Mouse (Mus musculus) intestine, embryonic 15.5 days (tissue): ENCODE measurements at regions not wholly inside any gene's neighbourhood (a gene's known extent, or its start where the extent isn't known, plus 50 kb on each side); places are given as distances from the start of the nearest gene placed in this dataset.

Experiments used
- ATAC-seq: fragments of 200-750 bp; cut with Nextera tagmentation; 2 replicates; pipeline ENCODE4 v1.8.0; 2017; ENCODE audit warnings: moderate TSS enrichment, moderate library complexity
- H3K27ac ChIP-seq: fragments of 300-500 bp; sonication (generic); 2 replicates; pipeline ENCODE4 v1.5.1; 2015; ENCODE audit warnings: mild to moderate bottlenecking, inconsistent platforms
- H3K27me3 ChIP-seq: fragments of 300-500 bp; sonication (generic); replicated peaks from 2 replicates; pipeline ENCODE4 v1.6.1; 2015; ENCODE audit warnings: inconsistent platforms
- H3K36me3 ChIP-seq: fragments of 300-500 bp; sonication (generic); 2 replicates; pipeline ENCODE4 v1.6.1; 2015; ENCODE audit warnings: inconsistent platforms
- H3K4me1 ChIP-seq: fragments of 300-500 bp; sonication (generic); replicated peaks from 2 replicates; pipeline ENCODE4 v1.6.1; 2015; ENCODE audit warnings: inconsistent platforms
- H3K4me2 ChIP-seq: fragments of 300-500 bp; sonication (generic); replicated peaks from 2 replicates; pipeline ENCODE4 v1.6.1; 2015; ENCODE audit warnings: mild to moderate bottlenecking, inconsistent platforms
- H3K4me3 ChIP-seq: fragments of 300-500 bp; sonication (generic); replicated peaks from 2 replicates; pipeline ENCODE4 v1.5.1; 2015; ENCODE audit warnings: inconsistent platforms
- H3K9ac ChIP-seq: fragments of 300-500 bp; sonication (generic); 2 replicates; pipeline ENCODE4 v1.6.1; 2015; ENCODE audit warnings: inconsistent platforms
- H3K9me3 ChIP-seq: fragments of 300-500 bp; sonication (generic); 2 replicates; pipeline ENCODE4 v1.6.1; 2016; ENCODE audit warnings: inconsistent platforms
- WGBS: fragments of 180-500 bp; shearing (Covaris S2); methylation state at CpG from one replicate; pipeline ENCODE4 v1.1.7; 2015; 5-methylcytosine and 5-hydroxymethylcytosine counted together

DNA sequence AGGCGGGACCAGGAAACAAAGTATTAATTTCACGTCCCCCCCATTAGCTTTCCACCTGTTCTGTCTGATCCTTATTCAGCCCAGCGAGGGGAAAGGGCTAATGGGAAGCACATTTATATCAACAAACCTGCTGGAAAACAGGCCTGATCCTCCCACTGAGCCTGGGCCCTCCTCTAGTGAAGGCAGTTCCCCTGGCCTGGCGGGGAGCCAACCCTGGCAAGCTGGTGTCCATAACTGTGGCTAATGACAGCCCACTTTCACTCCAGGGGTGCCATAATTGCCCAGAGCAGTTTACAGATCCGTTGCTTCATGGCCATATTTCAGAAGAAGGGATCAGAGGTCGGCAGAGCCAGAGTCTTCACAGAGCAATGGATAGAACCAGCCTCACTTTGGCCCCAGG lies 301.2 kb upstream of the 1700056E22Rik start:
- ATAC-seq, result no peak
- Histone ChIP-seq H3K27ac (no peak overlapping the region), H3K4me2 (no peak overlapping the region), H3K27me3 (no peaks in the 10 kb centered on the region), H3K4me1 (0 out of 2 replicates have a peak, but pooled peaks cover 3% of the 10 kb centered on the region), H3K36me3 (no peaks in the 10 kb centered on the region), H3K4me3 (no peak overlapping the region), H3K9ac (no peak overlapping the region), H3K9me3 (no peaks in the 10 kb centered on the region)
- 29% methylated on average over 6 of the region's 6 CpGs for WGBS

DNA sequence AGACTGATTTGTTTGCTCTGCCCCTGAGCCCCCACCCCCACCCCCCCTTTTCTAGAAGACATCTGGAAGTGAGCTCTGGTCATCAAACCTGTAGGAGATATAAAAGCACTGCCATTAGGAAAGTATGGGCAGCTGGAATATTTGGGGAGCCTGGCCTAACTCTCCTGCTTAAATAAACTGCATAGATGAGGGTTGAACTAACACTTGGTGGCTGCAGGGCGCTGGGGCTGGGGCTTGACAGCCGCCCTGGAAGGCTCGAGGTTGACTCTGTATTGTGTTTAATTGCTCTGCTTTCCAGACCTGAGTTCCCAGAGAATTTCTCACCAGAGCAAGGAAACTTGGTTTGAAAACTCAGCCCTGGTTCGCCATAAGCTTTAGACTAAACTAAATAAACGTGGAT lies 300.7 kb upstream of the 1700056E22Rik start:
- H3K27ac ChIP-seq, result no peak overlapping the region
- H3K4me1 ChIP-seq, result 0 out of 2 replicates have a peak, but pooled peaks cover 3% of the 10 kb centered on the region
- ATAC-seq, result no peak

DNA sequence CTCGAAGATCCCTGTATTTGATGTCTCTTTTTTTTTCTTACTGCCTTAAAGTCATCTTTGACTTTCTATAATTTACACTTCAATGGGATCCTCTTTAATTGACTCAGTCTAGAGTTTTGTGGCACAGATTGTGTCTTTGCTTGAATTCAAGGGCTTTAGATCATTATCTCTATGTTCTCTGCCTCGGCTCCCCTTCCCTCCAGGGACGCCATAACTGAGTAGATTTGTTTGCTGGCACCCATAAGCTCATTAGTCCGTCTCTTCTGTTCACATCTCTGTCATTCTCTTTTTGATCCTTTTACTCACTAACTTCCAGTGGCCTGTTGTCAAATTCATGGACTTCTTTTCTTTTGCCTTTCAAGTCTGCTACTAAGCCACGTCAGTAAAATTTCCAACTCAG lies 299.0 kb upstream of the 1700056E22Rik start:
- H3K4me3 ChIP-seq, result no peak overlapping the region
- no peaks in the 10 kb centered on the region for H3K9me3 ChIP-seq
- H3K4me2 ChIP-seq, result no peak overlapping the region
- H3K9ac ChIP-seq, result no peak overlapping the region
- H3K4me1 ChIP-seq, result 0 out of 2 replicates have a peak, but pooled peaks cover 3% of the 10 kb centered on the region
- no peak for ATAC-seq
- no peak overlapping the region for H3K27ac ChIP-seq
- no peaks in the 10 kb centered on the region for H3K36me3 ChIP-seq
- 89% methylated on average over 5 of the region's 5 CpGs for WGBS
- no peaks in the 10 kb centered on the region for H3K27me3 ChIP-seq

More for the DNA sequence above, 300.7 kb upstream of the 1700056E22Rik start:
- H3K9ac ChIP-seq, result no peak overlapping the region
- WGBS, result 51% methylated on average over 5 of the region's 5 CpGs
- no peaks in the 10 kb centered on the region for H3K27me3 ChIP-seq
- no peaks in the 10 kb centered on the region for H3K36me3 ChIP-seq
- H3K4me3 ChIP-seq, result no peak overlapping the region
- H3K4me2 ChIP-seq, result no peak overlapping the region
- no peaks in the 10 kb centered on the region for H3K9me3 ChIP-seq

DNA sequence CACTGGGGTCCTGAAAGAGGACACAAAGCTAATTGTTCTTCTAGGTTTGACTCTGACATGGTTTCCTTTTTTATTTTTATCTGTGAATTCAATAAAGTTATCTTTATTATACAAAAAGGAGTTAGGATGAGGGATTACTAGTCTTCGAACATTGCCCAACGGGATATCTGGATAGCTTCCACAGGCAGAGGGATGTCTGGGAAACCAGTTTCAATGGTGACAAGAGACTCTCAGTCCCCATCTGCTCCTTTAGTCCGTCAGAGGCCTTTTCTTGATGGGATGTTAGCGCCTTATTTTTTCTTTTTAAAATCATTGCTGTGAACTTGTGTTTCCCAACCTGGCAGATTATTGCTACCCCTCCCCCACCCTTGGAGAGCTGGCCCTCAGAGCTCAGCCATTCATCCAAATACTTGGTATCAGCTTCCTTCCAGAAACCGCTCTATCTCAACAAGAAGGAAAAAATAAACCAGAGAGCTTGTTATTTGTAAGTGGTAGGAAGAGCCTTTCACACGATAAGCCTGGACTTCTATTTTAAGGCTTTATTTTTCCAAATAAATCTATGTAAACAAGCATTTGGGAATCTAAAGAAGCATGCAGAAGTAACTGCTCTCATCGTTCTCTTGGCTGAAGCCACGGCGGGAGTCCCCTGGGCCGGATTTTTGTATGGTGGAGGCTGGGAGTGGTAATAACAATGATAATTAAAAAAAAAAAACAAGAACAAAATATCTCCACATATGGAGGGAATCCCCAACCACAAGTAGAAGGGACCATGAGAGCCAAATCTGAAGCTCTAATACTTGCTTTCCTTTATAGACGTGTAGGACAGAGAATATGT lies 296.6 kb upstream of the 1700056E22Rik start:
- H3K9ac ChIP-seq, result no peak overlapping the region
- 72% methylated on average over 11 of the region's 11 CpGs for WGBS
- ATAC-seq, result no peak
- no peaks in the 10 kb centered on the region for H3K9me3 ChIP-seq
- no peaks in the 10 kb centered on the region for H3K27me3 ChIP-seq
- no peak overlapping the region for H3K4me3 ChIP-seq
- H3K4me2 ChIP-seq, result no peak overlapping the region
- H3K4me1 ChIP-seq, result 0 out of 2 replicates have a peak, but pooled peaks cover 3% of the 10 kb centered on the region
- H3K27ac ChIP-seq, result no peak overlapping the region
- no peaks in the 10 kb centered on the region for H3K36me3 ChIP-seq

DNA sequence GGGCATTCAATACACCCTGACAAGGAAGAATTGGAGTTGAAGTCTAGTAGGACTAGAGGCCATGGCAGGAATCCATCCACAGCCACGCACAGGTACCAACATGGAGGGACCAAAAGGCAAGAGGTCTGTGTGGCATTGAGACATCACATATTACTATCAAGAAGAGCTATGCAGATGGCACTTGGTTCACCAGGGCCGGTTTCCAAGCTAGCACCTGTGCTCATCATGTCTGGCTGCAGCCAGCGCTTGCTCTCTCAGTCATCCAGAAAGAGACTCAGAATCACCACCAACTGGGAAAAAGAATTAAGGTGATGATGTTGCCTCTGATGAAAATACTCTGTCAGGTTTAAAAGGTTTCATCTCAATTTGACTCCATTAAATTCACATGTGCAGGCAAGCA lies 292.1 kb upstream of the 1700056E22Rik start:
- H3K4me3 ChIP-seq, result no peak overlapping the region
- no peak for ATAC-seq
- H3K9me3 ChIP-seq, result no peaks in the 10 kb centered on the region
- no peaks in the 10 kb centered on the region for H3K4me1 ChIP-seq
- WGBS, result 89% methylated on average over 3 of the region's 3 CpGs
- no peak overlapping the region for H3K4me2 ChIP-seq
- H3K27me3 ChIP-seq, result no peaks in the 10 kb centered on the region
- H3K36me3 ChIP-seq, result no peaks in the 10 kb centered on the region
- H3K9ac ChIP-seq, result no peak overlapping the region
- no peak overlapping the region for H3K27ac ChIP-seq

DNA sequence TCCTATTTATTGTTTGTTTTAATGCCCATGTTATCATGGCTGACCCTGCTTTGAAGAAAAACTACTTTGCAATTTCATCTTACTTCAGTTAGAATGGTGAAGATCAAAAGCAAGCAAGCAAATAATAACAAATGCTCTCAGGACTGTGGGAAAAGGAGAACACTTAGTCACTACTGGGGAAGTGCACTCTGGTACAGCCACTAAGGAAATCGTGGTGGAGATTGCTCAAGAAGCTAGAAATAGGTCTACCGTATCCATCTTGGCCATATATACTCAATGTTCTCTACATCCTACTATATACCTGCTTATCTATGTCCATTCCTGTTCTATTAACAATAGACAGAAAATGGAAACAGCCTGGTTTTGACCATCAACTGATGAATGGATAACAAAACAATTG lies 290.1 kb upstream of the 1700056E22Rik start:
- 83% methylated on average over 2 of the region's 2 CpGs for WGBS
- H3K9ac ChIP-seq, result no peak overlapping the region

DNA sequence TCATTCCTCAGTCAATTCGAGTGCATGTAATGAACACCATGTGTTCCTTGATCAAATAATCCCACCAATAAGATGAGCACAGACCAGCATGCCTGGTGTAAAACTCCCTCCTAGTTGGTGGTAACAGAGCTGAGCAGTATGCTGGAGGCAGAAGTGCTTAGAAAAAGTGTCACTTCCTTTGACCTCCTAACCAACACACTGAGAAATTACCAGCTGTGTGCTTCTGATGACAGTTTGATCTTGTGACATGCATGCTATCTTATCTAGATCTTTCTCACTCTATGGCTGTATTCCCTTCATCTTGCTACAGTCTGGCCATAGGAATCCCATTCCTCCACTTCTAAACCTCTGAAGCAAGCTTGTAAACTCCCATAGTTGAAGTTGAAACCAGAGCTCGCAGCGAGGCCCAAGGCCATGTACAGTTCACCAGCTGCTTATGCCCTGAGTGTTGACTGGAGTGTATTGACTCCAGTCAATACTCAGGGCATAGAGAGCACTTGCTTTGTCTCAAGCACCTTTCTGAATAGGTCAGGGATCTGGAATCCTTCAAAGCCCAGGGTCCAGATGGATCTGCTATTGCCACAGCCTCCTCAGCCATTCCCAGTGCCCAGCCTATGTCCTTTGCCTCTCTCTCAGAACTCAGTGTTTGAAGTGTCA lies 286.5 kb upstream of the 1700056E22Rik start:
- Histone ChIP-seq H3K27me3 (no peaks in the 10 kb centered on the region), H3K4me2 (no peak overlapping the region), H3K4me3 (no peak overlapping the region), H3K9ac (no peak overlapping the region), H3K4me1 (no peaks in the 10 kb centered on the region), H3K27ac (no peak overlapping the region), H3K9me3 (no peaks in the 10 kb centered on the region), H3K36me3 (no peaks in the 10 kb centered on the region)
- 71% methylated on average over 3 of the region's 3 CpGs for WGBS
- ATAC-seq, result no peak

More for the DNA sequence above, 290.1 kb upstream of the 1700056E22Rik start:
- Histone ChIP-seq H3K27me3 (no peaks in the 10 kb centered on the region), H3K36me3 (no peaks in the 10 kb centered on the region), H3K9me3 (no peaks in the 10 kb centered on the region), H3K4me3 (no peak overlapping the region), H3K4me1 (no peaks in the 10 kb centered on the region), H3K4me2 (no peak overlapping the region), H3K27ac (no peak overlapping the region)
- no peak for ATAC-seq

DNA sequence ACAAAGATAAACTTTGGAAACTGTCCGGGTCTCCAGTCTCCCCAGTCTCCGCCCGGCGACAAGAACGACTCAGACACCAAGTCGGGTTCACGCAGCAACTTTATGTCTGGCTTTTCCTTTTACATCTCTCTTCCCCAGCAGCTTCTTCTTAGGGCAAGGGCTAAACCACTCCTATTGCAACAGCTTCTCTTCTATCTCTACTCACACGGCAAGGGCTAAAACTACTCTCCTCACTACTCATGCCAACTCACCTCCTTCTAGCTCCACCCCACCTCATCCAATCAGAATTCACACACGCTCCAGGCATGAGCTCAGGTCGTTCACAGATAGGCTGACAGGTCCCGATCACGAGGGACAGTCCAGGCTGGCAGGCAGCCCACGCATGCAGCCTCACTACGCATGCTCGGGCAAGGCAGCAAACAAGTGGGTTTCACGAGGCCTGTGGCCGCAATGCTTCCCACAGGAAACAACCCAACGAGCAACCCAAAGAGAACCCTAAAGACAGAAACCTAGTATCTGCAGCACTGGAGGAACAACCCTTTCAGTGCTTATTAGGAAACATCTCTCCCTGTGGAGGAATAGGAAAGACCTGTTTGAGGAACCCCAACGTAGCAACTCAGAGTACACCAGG lies 276.2 kb upstream of the 1700056E22Rik start:
- Histone ChIP-seq H3K27me3 (no peaks in the 10 kb centered on the region), H3K36me3 (no peaks in the 10 kb centered on the region), H3K4me2 (no peak overlapping the region), H3K9me3 (no peaks in the 10 kb centered on the region), H3K4me3 (no peak overlapping the region), H3K4me1 (no peaks in the 10 kb centered on the region), H3K9ac (no peak overlapping the region), H3K27ac (no peak overlapping the region)
- ATAC-seq, result no peak
- 89% methylated on average over 19 of the region's 19 CpGs for WGBS

DNA sequence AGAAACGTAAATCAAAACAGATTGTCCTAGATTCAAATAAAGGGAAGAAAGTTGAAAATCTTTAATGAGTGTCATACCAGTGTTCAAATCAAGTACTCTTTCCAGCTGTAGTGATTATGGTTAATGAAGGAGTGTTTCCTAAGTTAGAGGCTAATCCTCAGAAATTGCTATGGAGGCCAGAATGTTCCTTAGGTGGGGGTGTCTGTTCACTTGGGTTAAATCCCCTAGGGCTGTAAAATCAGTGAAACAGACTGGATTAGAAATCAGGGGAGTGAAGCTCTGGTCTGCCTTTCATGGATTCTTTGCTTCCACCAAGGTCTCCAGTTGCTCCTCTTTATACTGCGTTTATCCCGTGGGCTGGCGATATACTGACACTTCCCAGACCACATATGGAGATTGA lies 270.7 kb upstream of the 1700056E22Rik start:
- Histone ChIP-seq H3K9me3 (no peaks in the 10 kb centered on the region), H3K27me3 (no peaks in the 10 kb centered on the region), H3K4me3 (no peak overlapping the region), H3K27ac (no peak overlapping the region), H3K4me1 (no peaks in the 10 kb centered on the region), H3K36me3 (no peaks in the 10 kb centered on the region), H3K9ac (no peak overlapping the region), H3K4me2 (no peak overlapping the region)
- ATAC-seq, result no peak
- 87% methylated on average over 4 of the region's 4 CpGs for WGBS

DNA sequence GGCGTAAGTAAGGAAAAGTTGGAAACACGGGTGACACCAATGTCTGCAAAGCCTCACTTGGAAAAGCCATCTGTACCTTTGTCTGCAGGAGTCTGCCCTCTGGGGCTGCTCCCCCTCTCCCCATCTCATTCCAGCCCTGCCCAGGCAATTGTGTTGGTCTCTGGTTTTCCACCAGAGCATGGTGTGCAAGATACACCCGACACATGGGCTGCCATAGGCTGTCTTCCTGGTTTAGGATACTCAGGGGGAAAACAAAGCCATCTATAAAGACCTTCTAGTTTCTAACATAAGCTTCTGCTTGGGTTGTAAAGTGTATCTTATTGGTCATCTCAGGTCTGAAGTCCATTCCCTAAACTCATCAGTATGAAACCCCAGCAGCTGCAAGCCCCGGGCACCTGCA lies 270.1 kb upstream of the 1700056E22Rik start:
- H3K9ac ChIP-seq, result no peak overlapping the region
- 86% methylated on average over 4 of the region's 4 CpGs for WGBS
- H3K27me3 ChIP-seq, result no peaks in the 10 kb centered on the region
- no peak for ATAC-seq
- no peak overlapping the region for H3K4me2 ChIP-seq
- H3K9me3 ChIP-seq, result no peaks in the 10 kb centered on the region
- H3K27ac ChIP-seq, result no peak overlapping the region
- H3K4me1 ChIP-seq, result no peaks in the 10 kb centered on the region
- no peak overlapping the region for H3K4me3 ChIP-seq
- H3K36me3 ChIP-seq, result no peaks in the 10 kb centered on the region

DNA sequence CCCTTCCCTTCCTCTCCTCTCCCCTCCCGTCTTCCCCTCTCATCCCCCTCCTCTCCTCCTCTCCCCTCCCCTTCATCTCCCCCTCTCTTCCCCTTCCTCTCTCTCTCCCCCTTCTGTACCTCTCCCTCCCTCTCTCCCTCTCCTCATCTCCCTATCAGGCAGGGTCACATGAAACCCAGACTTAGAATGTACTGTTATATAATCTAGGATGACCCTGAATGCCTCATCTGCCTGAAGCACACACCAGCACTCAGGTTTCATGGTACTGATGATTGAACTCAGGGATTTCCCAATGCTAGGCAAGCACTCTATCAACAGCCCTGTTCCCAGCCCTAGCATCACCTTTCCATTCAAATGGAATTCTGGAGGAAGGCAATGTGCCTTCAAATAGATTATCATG lies 264.6 kb upstream of the 1700056E22Rik start:
- H3K4me2 ChIP-seq, result no peak overlapping the region
- no peak overlapping the region for H3K27ac ChIP-seq
- no peak overlapping the region for H3K9ac ChIP-seq
- no peaks in the 10 kb centered on the region for H3K27me3 ChIP-seq
- H3K9me3 ChIP-seq, result no peaks in the 10 kb centered on the region
- H3K4me1 ChIP-seq, result no peaks in the 10 kb centered on the region
- no peak overlapping the region for H3K4me3 ChIP-seq
- no peaks in the 10 kb centered on the region for H3K36me3 ChIP-seq
- WGBS, result 81% methylated on average over 1 of the region's 1 CpGs
- ATAC-seq, result no peak

DNA sequence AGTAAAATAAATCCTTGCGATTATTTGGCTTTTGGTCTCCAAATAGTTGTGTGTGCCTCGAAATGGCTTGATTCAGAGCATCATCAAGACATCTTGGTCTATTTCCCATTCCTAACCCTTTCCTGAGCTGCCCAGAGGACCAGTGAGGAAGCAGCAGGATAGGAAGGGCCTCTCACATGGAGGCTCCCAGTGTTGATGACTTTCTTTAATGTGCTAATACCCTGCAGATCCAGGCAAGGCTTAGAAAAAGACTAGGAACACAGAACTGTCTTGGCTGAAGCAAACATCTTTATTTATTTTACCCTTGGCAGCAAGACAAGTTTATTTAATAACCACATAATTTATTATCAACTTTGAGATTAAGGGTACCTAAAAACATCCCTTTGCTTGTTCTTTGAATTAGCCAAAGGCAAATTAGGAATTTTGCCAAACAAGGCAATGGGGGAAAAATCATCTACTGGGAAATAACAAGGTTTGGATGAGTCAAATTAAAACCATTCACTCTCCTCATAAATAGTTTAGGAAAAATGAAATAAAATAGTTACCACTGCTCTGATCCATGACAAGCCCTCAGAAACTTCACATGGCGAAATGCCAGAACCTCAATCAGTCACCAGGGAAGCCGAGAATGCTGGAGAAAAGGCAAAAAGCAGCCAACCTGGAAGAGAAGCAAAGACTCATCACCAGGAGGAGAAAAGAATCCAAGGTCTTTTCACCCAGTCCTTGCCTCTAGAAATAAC lies 263.1 kb upstream of the 1700056E22Rik start:
- no peak for ATAC-seq
- no peak overlapping the region for H3K4me3 ChIP-seq
- 44% methylated on average over 4 of the region's 4 CpGs for WGBS
- no peak overlapping the region for H3K27ac ChIP-seq
- H3K36me3 ChIP-seq, result no peaks in the 10 kb centered on the region
- no peaks in the 10 kb centered on the region for H3K4me1 ChIP-seq
- no peak overlapping the region for H3K9ac ChIP-seq
- H3K4me2 ChIP-seq, result no peak overlapping the region
- no peaks in the 10 kb centered on the region for H3K27me3 ChIP-seq
- no peaks in the 10 kb centered on the region for H3K9me3 ChIP-seq
